Mouse (Mus musculus) testis, adult 2 months (tissue): ENCODE results near the gene Gm20388.

ENCODE experiments used
- CTCF ChIP-seq: fragments of 200-500 bp; IDR thresholded peaks from 2 replicates; pipeline ENCODE4 v1.5.1; 2012; ENCODE audit warnings: low read depth, mild to moderate bottlenecking, inconsistent platforms, low read length, moderate library complexity; ENCODE audit not compliant: control insufficient read depth, insufficient read depth, insufficient replicate concordance
- POLR2A ChIP-seq: fragments of 200-500 bp; IDR thresholded peaks from 2 replicates; pipeline ENCODE4 v1.6.1; 2012; ENCODE audit warnings: low read depth, mild to moderate bottlenecking, inconsistent platforms, low read length, moderate library complexity; ENCODE audit not compliant: control insufficient read depth

DNA sequence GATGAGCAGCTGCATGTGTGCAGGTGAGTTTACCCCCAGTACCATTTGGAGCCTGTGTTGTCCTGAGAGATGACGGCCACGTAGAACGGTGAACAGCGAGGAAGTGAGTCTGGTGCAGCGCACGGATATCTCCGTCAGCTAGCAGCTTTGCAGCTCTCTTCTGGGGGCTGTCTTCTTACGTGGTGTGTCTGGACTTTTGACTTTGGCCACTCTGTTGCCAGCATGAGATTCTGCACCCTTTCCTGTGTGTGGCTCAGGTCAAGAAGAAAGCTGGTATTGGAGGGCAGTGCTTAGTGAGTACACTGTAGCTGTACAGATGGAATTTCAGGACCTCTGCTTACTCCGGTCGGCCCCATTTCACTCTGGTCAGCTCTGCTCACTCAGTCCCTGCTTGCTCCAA, 47.4 kb downstream of the Gm20388 start:
- TF ChIP-seq CTCF: no peak
- no peak for TF ChIP-seq POLR2A
